Mouse (Mus musculus) cerebellum, postnatal 25 days (tissue): Measurements from ENCODE around the gene Gm13272.
"Not testable (repeated sequence)": the region's sequence is repeated elsewhere in the genome, so short reads cannot be mapped to it uniquely, and the experiment has no call there.

Source experiments
- DNase-seq, 2 experiments: peaks; one replicate each; pipeline ENCODE4 v3.0.0; 2021; ENCODE audit warnings: mixed read lengths in 2 of 2

The Gm13272 gene

GRCm38 (mm10) chr4:88788402-88788801 lies 8.8 kb downstream of the Gm13272 start, which contains the start of gene Gm13277:
Gene Gm13277 (plus strand): TSS chr4:88788632.
- DNase-seq, result peak; percentile 73 to 83

DNA sequence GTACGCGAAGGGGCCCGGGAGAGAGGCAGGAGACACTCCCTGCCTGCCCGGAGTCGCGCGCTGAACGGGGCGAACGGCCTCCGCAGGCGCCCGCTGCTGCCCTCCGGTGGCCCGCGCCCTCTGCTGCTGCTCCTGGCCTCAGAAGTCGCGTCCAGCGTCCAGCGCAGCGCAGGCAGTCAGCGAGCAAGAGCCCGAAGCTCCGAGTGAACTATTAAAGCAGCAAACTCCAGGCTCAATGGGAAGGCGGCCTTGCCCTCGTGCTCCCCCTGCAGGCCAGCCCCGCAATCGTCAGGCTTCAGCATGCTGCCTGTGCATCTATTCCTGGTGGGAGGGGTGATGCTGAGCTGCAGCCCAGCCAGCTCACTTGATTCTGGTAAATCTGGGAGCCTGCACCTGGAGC lies 11.6 kb downstream of the Gm13272 start, which contains the start of gene Gm13278:
Gene Gm13278 (plus strand): TSS at position 301 of the 400 bp plus-strand sequence.
- not testable (repeated sequence) for DNase-seq

GRCm38 (mm10) chr4:88793936-88794675 lies 14.5 kb downstream of the Gm13272 start, which contains the start of gene Gm13275:
Gene Gm13275 (plus strand): TSS chr4:88794487.
- peak; percentile 56 to 76 for DNase-seq

- not testable (repeated sequence) for DNase-seq
Measured at GRCm38 (mm10) chr4:88797097-88797496, 17.4 kb downstream of the Gm13272 start, which contains the start of gene Gm13279. Gene Gm13279 (plus strand): TSS chr4:88797397.

DNA sequence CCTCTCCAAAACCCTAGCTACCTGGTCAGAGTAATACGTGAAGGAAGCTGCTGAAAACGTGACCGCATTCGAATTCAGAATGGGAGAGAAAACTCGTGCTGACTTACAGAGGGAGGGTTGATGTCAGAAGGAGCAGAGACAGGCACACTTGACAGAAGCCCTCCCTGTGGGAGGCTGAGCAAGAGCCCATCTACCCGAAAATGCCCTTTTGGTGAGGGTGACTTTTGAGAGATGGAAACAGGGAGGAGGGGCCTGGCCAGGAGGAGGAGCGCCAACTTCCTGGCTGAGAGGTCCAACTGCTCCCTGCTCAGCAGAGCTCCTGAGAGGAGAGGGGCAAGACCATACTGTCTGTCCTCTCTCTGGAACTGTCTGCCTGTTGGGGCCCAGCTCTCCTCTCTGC lies 19.7 kb downstream of the Gm13272 start, which contains the start of gene Gm13285:
Gene Gm13285 (plus strand): TSS at position 301 of the 400 bp plus-strand sequence.
- not testable (repeated sequence) for DNase-seq

DNA sequence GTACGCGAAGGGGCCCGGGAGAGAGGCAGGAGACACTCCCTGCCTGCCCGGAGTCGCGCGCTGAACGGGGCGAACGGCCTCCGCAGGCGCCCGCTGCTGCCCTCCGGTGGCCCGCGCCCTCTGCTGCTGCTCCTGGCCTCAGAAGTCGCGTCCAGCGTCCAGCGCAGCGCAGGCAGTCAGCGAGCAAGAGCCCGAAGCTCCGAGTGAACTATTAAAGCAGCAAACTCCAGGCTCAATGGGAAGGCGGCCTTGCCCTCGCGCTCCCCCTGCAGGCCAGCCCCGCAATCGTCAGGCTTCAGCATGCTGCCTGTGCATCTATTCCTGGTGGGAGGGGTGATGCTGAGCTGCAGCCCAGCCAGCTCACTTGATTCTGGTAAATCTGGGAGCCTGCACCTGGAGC lies 23.3 kb downstream of the Gm13272 start, which contains the start of gene Gm13287:
Gene Gm13287 (plus strand): TSS at position 301 of the 400 bp plus-strand sequence.
- DNase-seq, result not testable (repeated sequence)

- DNase-seq, result not testable (repeated sequence)
Measured at GRCm38 (mm10) chr4:88805231-88805630, 25.6 kb downstream of the Gm13272 start, which contains the start of gene Gm13288. Gene Gm13288 (plus strand): TSS chr4:88805531.

- peak; percentile 13 to 35 for DNase-seq
Measured at GRCm38 (mm10) chr4:88805761-88806160, 26.1 kb downstream of the Gm13272 start.

GRCm38 (mm10) chr4:88815928-88816327 lies 36.3 kb downstream of the Gm13272 start, which contains the start of gene Ifna7:
Gene Ifna7 (plus strand): TSS chr4:88816228.
- DNase-seq, result no peak

DNA sequence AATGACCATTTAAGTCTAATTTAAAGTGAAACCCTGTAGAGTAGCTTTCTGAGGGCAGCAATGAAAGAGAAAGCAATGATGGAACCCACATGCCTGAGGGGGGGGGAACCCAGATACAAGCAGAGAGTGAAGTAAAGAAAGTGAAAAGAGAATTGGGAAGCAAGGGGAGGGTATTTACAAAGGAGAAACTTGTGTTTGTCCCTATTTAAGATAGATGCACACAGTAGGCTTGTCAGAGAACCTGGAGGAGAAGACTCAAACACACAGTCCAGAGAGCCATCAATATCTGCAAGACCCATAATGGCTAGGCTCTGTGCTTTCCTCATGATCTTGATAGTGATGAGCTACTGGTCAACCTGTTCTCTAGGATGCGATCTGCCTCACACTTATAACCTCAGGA lies 40.0 kb downstream of the Gm13272 start, which contains the start of gene Ifna11:
Gene Ifna11 (plus strand): TSS at position 301 of the 400 bp plus-strand sequence.
- no peak for DNase-seq

DNA sequence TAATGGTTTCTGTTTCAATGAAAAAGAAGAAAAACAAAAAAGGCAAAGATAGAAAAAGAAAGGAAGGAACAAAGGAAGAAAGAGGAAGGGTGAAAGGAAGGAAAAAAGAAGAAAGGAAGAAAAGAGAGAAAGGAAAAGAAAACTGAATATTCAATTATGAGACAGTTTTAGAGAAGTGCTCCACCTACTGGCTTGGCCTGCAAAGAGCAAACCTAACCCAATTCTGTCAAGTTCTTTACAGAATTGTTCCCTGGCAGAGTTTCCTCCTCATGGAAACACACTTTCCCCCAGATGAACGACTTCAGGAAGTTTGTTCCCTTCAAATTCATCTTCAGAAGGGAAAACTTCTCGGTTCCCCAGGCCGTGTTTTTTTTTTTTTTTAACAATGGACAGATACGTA lies 43.3 kb downstream of the Gm13272 start:
- peak in 1 of 2 experiments; percentile 17 for DNase-seq

DNA sequence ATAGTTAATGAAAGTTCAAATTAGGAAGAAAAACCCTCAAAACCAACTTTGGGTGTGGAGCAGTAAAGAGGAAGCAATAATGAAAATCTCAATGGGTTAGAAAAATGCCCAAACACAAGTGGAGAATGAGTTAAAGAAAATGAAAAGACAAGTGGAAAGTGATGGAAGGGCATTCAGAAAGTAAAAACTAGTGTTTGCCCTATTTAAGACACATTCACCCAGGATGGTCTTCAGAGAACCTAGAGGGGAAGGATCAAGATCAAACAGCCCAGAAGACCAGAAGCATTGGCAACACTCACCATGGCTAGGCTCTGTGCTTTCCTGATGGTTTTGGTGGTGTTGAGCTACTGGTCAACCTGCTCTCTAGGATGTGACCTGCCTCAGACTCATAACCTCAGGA lies 47.5 kb downstream of the Gm13272 start, which contains the start of gene Ifna6:
Gene Ifna6 (plus strand): TSS at position 301 of the 400 bp plus-strand sequence.
- DNase-seq, result not testable (repeated sequence)
